Mouse (Mus musculus): ENCODE results near the gene Gpr142. TPM values are rescaled to one million over a fixed set of nuclear protein-coding genes. Genes with fewer than 3 reads are reported as not detected.

Gene Gpr142
- not detected for total RNA-seq (2021)
- long read RNA-seq, experiment 1, result 0 reads
- long read RNA-seq, experiment 2, result 0 reads

- no peak for DNase-seq
Measured at GRCm38 (mm10) chr11:114798624-114799023, at the start of gene Gpr142. Gpr142 (plus strand) TSS chr11:114798924.

GRCm38 (mm10) chr11:114764820-114765818 lies 33.6 kb upstream of the Gpr142 start, which contains the start of gene Kif19a:
Kif19a (plus strand) TSS chr11:114765388.
- DNase-seq, result peak; percentile 68 to 76

GRCm38 (mm10) chr11:114769911-114770310 lies 28.8 kb upstream of the Gpr142 start:
- DNase-seq, result no peak

GRCm38 (mm10) chr11:114771896-114772295 lies 26.8 kb upstream of the Gpr142 start:
- DNase-seq, result no peak

GRCm38 (mm10) chr11:114780076-114780475 lies 18.6 kb upstream of the Gpr142 start:
- DNase-seq, result peak; percentile 58 to 65

- no peak for DNase-seq
Measured at GRCm38 (mm10) chr11:114785892-114786291, 12.8 kb upstream of the Gpr142 start.

DNA sequence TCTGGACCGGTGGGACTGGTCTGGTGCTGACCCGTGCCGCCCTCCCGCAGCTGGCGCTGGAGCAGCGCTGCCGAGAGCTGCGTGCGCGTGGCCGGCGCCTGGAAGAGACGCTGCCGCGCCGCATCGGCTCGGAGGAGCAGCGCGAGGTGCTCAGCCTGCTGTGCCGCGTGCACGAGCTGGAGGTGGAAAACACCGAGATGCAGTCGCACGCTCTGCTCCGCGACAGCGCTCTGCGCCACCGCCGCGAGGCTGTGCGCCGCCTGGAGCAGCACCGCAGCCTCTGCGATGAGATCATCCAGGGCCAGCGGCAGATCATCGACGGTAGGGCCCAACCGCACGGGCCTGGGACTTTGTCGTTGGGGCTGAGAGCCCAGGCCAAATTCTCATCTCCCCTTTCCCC lies 12.4 kb upstream of the Gpr142 start:
- no peak for DNase-seq

GRCm38 (mm10) chr11:114787611-114788010 lies 11.1 kb upstream of the Gpr142 start:
- no peak for DNase-seq

DNA sequence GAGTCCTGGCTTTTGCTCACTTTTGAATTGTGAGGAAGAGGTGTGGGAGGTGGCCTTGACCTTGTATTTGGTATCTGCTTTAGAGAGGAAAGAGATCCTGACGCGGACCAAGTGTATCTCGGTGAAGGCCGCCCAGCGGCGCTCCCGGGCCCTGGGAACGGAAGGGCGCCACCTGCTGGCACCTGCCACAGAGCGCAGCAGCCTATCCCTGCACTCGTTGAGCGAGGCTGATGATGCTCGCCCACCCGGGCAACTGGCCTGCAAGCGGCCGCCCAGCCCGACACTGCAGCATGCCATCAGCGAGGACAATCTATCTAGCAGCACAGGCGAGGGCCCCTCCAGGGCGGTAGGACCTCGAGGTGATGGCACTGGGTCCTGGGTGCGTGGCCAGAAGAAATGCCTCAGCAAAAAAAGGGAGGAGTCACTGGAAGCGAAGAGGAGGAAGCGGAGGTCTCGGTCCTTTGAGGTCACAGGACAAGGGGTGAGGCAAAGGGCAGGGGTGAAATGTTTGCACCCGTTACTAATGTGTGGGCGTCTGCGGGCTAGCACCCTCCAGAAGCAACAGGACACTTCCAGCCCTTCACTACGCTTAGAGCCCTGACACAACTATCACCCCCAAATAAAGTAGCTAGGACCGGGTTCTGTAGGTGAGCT lies 9.5 kb upstream of the Gpr142 start:
- DNase-seq, result peak; percentile 79 to 87

DNA sequence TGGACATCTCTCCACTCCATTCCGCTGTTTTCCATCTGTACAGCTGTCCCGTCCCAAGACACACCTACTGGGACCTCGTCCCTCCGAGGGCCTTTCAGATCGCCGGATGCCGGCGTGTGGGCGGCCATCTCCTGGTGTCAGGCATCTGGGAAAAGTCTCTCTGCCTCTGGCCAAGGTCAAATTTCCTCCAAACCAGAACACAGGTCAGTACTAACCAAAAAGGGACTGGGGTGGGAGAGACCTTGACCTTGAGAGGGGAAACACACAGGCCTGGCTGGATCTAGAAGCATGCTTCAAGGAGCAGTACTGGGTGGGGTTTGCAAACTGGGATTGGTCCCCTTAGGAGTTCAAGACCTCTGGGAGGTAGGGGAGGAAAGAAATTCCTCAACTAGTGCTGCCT lies 9.0 kb upstream of the Gpr142 start:
- DNase-seq, result no peak

- DNase-seq, result no peak
Measured at GRCm38 (mm10) chr11:114790171-114790570, 8.6 kb upstream of the Gpr142 start.

- no peak for DNase-seq
Measured at GRCm38 (mm10) chr11:114790841-114791240, 7.9 kb upstream of the Gpr142 start.

- no peak for DNase-seq
Measured at GRCm38 (mm10) chr11:114791351-114791889, 7.3 kb upstream of the Gpr142 start.

- DNase-seq, result no peak
Measured at GRCm38 (mm10) chr11:114791891-114792411, 6.8 kb upstream of the Gpr142 start.

DNA sequence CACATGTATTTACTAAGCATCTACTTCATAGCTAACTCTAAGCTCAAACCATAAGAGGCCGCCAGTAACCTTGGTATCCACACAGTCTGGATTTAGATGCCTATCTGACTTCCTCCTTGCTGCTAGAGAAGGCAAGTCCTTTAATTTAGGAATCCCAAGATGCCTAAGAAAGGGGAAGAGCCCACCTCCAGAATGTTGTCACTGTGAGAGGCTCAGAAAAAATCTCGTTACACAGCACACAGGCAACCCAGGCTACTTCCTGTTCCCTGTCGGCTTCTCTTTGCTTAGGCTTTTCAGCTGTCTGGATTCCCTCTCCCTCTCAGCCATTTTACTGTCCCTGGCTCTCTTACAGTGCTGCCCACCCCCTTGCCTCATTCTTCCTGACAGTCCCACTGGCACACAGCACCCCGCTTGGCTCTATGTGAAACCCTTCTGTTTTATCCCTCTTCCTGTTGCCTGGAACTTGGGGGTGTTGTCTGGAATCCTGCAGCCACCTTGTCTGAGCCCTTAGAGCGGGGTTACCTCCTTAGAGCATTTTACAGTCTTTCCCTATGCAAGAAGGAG lies 5.7 kb upstream of the Gpr142 start:
- DNase-seq, result no peak

- DNase-seq, result no peak
Measured at GRCm38 (mm10) chr11:114793868-114794545, 4.7 kb upstream of the Gpr142 start.

DNA sequence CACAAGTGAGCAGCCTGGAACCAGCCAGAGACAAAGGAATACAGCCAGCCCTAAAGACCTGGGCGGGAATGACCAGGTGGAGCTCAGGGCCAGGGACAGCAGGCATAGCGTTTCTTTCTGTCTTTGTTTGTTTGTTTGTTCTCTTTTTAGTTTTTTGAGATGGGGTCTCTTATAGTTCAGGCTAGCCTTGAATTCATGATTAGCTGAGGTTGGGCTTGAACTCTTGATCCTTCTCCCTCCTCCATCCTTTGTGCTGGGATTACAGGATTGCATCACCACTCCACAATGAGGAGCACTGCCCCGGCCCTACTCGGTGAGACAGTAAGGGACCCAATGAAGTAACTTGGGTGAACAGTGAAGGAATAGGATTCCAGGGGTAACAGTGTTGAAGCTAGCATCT lies 4.0 kb upstream of the Gpr142 start:
- no peak for DNase-seq

DNA sequence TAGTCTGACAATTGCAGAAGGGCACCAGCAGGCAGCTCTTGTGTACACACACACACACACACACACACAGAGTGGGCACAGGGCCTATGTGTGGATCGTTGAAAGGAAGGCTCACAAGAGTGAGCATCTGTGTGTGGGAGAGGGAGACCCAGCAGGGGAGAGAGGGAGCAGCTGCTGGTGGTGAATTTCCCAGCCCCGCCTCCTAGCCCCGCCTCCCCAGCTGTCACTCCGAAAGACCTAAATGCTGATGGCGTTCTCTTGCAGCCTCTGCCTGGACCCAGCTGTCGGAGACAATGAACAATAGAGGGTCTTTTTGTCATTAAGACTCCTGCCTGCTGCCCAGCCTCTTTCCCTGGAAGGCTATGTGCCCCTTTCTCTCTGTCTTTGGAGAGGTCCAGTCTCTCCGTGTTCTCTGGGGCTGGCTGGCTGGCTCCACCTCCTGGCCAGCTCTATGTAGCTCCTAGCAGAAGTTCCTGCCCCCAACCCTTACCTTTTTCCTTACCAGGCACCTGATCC lies 3.4 kb upstream of the Gpr142 start:
- DNase-seq, result peak; percentile 33 to 67

DNA sequence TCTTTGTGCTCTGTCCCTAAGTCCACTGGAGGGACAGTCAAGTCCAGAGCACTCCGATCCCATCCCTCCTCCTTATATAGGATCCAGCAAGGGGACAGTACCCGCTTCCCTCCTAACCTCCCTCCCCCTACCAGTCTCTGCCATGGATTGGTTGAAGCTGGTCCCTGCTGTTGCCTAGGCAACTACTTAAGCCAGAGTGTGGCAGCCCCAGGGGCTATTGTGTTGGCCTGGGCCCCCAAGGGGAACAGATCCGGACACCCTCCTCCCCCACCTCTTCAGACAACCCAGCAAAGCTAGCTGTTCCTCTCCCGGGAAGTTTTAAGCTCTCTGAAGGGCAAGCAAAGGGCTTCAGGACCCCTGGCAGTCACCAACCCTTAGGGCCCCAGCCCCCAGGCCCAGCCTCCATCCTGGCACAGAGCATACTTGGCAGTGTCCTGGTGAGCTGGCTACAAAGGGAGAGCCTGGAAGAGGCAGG lies 2.8 kb upstream of the Gpr142 start, which contains the start of gene Btbd17:
Btbd17 (minus strand) TSS at position 98 of the 475 bp plus-strand sequence.
- no peak for DNase-seq

- no peak for DNase-seq
Measured at GRCm38 (mm10) chr11:114797176-114797575, 1.5 kb upstream of the Gpr142 start.

GRCm38 (mm10) chr11:114797981-114798380 lies 743 bp upstream of the Gpr142 start:
- DNase-seq, result no peak

All from heart, adult 18-20 months (tissue).